Mouse (Mus musculus): Measurements from ENCODE around the gene Tff3. TPM values are rescaled to one million over a fixed set of nuclear protein-coding genes. Genes with fewer than 3 reads are reported as not detected.
A peak's percentile ranks its signal among the peaks of the same experiment; 100 is the strongest.

The Tff3 gene
- polyA plus RNA-seq, 1 experiment from 2014 or later: 1.2 TPM

DNA sequence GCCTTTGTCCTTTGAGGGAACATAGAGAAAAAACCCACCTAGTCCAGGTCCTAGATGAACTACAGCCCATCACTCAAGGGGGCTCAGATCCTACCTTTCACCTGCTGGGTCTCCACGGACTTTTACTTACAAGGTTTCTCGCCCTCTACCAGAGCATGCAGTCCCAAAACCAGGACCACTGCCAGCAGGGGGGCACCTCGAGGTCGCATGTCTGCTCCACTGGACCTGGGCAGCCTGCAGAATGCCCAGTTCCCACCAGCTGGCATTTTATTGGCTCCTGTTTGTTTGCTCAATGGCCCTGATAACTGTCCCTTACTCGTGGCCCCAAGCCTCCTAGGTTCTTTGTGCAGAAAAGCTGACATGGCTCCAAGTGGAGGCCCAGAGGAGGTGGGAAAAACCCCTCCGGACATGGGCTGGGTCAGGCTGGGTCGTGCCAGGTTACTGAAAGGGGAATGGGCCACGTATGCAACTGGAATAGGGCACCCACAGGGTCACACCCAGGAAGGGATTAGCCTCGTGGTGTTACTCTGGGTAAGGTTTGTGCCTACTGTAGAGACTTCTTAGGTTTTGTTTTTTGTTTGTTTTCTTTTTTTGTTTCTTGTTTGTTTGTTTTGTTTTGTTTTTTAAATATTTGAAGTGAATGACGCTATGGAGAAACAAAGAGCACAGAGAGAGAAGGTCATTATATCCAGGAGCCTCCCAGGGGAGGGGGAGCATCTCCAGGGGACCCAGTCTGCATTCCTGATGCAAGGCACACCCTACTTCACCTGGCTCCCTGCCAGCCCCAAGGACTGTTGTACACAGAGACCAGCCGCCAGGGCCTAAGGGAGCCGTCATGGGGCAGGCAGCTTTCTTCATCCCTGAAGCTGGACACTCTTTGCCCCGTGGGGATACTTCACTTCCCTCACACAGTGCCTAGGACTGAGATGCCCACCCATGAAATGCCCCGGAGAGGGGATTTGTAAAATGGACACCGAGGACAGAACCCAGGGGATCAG lies 14.9 kb upstream of the Tff3 start, which contains the start of gene Tff2:
TSS of gene Tff2 (minus strand) at position 243 of the 998 bp plus-strand sequence.
- Histone ChIP-seq H3K27me3 (ENCODE audit: low read depth, poor library complexity, severe bottlenecking) (no peaks in the 10 kb centered on the region), H3K9me3 (replicated peaks) (no peaks in the 10 kb centered on the region), H3K4me3 (no peak within 1 kb of the TSS), H3K27ac (replicated peaks) (no peak within 1 kb of the TSS), H3K4me1 (no peaks in the 10 kb centered on the region), H3K36me3 (no peaks in the 10 kb centered on the region)
- DNase-seq (ENCODE audit: low spot score): no peak
- WGBS: 78% methylated on average over 15 of the region's 15 CpGs

DNA sequence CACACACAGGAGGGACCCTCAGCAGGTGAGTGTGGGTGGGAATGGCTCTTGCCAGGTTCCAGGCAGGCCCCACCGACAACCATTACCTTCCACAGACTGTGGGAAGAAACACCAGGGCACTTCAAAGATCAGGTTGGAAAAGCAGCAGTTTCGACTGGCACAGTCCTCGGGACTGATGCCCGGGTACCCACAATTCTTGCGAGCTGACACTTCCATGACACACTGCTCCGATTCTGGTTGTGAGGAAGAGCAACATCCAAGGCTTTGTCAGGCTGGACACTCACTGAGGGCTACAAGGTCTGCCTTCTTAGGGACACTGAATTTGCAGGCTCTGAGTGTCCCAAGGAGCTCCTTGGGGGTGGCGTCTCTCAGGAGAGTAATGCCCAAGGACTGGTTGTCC lies 12.7 kb upstream of the Tff3 start:
- H3K27me3 ChIP-seq (ENCODE audit: low read depth, poor library complexity, severe bottlenecking): no peaks in the 10 kb centered on the region
- no peak overlapping the region for H3K27ac ChIP-seq (replicated peaks)
- no peaks in the 10 kb centered on the region for H3K9me3 ChIP-seq (replicated peaks)
- no peak overlapping the region for H3K4me3 ChIP-seq
- H3K4me1 ChIP-seq: no peaks in the 10 kb centered on the region
- no peak for DNase-seq (ENCODE audit: low spot score)
- WGBS: 93% methylated on average over 7 of the region's 7 CpGs
- H3K36me3 ChIP-seq: no peaks in the 10 kb centered on the region

DNA sequence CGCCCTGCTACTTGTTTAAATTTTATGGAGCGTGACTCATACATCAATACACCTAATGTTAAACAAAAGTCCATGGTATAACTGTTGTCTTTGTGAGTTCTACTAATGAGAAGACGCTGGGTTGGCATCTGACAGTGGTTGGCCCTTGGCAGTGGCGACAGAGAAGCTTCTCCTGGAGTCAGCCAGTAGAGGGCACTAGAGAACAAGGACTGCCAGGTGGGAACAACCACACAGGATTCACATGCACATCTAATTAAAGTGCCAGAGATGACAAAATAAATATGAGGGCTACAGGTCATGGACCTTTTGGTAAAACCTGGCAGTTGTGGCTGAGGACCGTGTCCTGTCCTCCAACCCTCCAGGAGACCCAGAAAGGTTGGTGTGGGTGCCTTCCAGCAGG lies 9.0 kb upstream of the Tff3 start:
- DNase-seq (ENCODE audit: low spot score): peak; percentile 52
- WGBS: 22% methylated on average over 5 of the region's 5 CpGs
- no peak overlapping the region for H3K27ac ChIP-seq (replicated peaks)
- H3K9me3 ChIP-seq (replicated peaks): no peaks in the 10 kb centered on the region
- H3K4me3 ChIP-seq: no peak overlapping the region
- no peaks in the 10 kb centered on the region for H3K27me3 ChIP-seq (ENCODE audit: low read depth, poor library complexity, severe bottlenecking)
- H3K36me3 ChIP-seq: no peaks in the 10 kb centered on the region
- H3K4me1 ChIP-seq: no peaks in the 10 kb centered on the region

DNA sequence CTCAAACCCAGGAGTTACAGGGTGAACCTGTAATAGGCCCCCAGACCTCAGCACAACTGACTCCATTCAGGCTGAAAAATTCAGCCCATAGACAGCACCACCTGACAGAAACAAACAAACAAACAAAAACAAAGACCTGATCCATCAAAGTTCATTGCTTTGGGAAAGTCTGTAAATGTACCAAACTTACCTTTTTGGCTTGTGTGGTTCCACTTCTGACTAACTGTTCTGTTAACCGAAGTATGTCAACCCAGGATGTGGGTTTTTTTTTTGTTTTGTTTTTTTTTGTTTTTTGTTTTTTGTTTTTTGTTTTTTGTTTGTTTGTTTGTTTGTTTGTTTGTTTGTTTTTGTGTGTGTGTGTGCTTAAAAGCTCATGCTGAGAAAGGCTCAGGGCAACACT lies 7.4 kb upstream of the Tff3 start:
- WGBS: 86% methylated on average over 1 of the region's 1 CpGs
- Histone ChIP-seq H3K4me1 (no peaks in the 10 kb centered on the region), H3K27ac (replicated peaks) (no peak overlapping the region), H3K27me3 (ENCODE audit: low read depth, poor library complexity, severe bottlenecking) (no peaks in the 10 kb centered on the region), H3K36me3 (no peaks in the 10 kb centered on the region), H3K4me3 (no peak overlapping the region), H3K9me3 (replicated peaks) (no peaks in the 10 kb centered on the region)
- no peak for DNase-seq (ENCODE audit: low spot score)

DNA sequence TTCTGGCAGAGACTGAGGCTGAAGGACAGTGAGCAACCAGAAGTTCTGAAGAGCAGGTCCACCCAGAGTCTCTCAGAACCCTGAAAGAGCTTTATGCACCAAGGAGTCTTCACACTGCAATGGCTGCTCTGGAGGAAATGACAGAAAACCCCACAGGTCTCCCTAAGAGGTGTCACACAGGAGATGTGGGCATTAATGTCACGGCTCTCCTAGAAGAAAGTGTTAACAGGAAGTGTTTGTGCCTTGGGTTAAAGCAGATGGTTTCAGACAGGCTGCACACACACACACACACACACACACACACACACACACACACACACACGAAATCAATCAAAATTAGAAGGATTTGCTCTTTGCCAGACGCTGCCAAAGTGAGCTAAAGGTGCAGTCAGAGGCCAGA lies 6.8 kb upstream of the Tff3 start:
- Histone ChIP-seq H3K9me3 (replicated peaks) (no peaks in the 10 kb centered on the region), H3K4me1 (no peaks in the 10 kb centered on the region), H3K36me3 (no peaks in the 10 kb centered on the region), H3K27ac (replicated peaks) (no peak overlapping the region), H3K4me3 (no peak overlapping the region), H3K27me3 (ENCODE audit: low read depth, poor library complexity, severe bottlenecking) (no peaks in the 10 kb centered on the region)
- DNase-seq (ENCODE audit: low spot score): no peak
- 67% methylated on average over 3 of the region's 3 CpGs for whole genome bisulfite sequencing

DNA sequence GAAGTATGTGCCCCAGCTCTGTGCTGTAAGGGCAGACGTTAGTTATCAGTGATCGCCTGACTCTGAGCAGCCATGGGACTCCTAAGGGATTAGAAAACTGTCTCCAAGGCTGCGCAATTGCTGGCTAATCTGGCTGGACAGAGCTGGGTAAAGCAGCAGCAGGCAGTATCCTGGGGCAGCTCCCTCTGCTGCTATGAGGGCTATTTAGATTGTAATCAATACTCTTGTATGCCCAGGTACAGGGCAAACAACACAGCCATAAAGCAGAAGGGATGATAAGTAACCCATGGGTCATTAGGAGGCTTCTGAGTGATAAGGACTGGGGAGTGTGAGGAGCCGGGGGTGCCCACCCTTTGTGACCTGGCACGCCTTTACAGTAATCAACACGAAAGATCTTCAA lies 5.5 kb upstream of the Tff3 start:
- H3K36me3 ChIP-seq: no peaks in the 10 kb centered on the region
- no peaks in the 10 kb centered on the region for H3K4me1 ChIP-seq
- H3K4me3 ChIP-seq: no peak overlapping the region
- no peaks in the 10 kb centered on the region for H3K27me3 ChIP-seq (ENCODE audit: low read depth, poor library complexity, severe bottlenecking)
- H3K27ac ChIP-seq (replicated peaks): no peak overlapping the region
- DNase-seq (ENCODE audit: low spot score): no peak
- no peaks in the 10 kb centered on the region for H3K9me3 ChIP-seq (replicated peaks)
- 89% methylated on average over 6 of the region's 6 CpGs for WGBS

DNA sequence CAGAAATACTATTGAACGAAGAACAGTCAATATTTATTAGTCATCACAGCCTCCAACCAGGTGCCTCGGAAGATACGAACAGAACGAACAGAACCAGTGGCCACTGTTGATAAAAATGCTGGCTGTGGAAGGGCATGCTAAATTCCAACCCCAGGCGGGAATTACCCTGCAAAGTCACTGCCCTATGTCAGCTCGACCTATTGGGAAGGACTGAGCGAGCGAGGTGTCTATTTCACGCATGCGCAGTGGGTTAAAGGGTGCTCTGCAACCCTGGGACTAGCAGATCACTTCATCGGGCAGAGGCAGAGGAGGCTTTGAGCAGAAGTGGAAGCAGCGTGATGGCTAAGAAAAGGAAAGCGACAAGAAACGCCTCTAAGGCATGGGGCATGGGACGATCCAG lies 4.3 kb upstream of the Tff3 start:
- no peak overlapping the region for H3K4me3 ChIP-seq
- 83% methylated on average over 15 of the region's 15 CpGs for WGBS
- H3K9me3 ChIP-seq (replicated peaks): no peaks in the 10 kb centered on the region
- H3K4me1 ChIP-seq: peaks cover 8% of the 10 kb centered on the region
- no peaks in the 10 kb centered on the region for H3K36me3 ChIP-seq
- DNase-seq (ENCODE audit: low spot score): no peak
- H3K27me3 ChIP-seq (ENCODE audit: low read depth, poor library complexity, severe bottlenecking): no peaks in the 10 kb centered on the region
- H3K27ac ChIP-seq (replicated peaks): no peak overlapping the region

DNA sequence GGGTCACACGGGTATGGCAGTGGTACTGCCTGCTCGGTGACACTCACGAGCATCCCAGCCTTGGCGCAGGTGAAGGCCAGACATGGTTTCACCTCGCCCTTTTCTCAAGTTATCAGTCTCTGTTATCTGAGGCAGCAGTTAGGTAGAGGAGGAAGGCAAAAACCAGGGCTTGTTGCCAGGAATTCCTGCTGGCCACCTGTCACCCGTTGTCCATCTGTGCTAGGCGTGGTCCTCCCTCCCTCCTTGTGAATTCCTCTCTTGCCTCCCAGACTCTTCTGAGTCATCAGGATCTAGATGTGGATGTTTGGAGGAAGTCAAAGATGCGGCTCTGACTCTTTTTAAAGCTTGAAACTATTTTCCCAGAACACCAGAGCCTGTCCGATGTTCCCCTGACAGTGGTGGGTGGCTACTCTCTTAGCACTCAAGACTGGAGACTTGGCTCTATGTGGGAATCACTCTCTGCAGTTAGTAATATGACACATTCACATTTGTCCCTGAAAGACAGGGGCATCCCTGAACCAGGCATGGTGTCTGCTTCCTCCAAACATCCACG lies 1.9 kb upstream of the Tff3 start:
- 88% methylated on average over 10 of the region's 10 CpGs for WGBS
- no peak overlapping the region for H3K27ac ChIP-seq (replicated peaks)
- H3K4me1 ChIP-seq: peaks cover 9% of the 10 kb centered on the region
- H3K9me3 ChIP-seq (replicated peaks): no peaks in the 10 kb centered on the region
- no peaks in the 10 kb centered on the region for H3K27me3 ChIP-seq (ENCODE audit: low read depth, poor library complexity, severe bottlenecking)
- H3K4me3 ChIP-seq: no peak overlapping the region
- no peaks in the 10 kb centered on the region for H3K36me3 ChIP-seq
- no peak for DNase-seq (ENCODE audit: low spot score)

DNA sequence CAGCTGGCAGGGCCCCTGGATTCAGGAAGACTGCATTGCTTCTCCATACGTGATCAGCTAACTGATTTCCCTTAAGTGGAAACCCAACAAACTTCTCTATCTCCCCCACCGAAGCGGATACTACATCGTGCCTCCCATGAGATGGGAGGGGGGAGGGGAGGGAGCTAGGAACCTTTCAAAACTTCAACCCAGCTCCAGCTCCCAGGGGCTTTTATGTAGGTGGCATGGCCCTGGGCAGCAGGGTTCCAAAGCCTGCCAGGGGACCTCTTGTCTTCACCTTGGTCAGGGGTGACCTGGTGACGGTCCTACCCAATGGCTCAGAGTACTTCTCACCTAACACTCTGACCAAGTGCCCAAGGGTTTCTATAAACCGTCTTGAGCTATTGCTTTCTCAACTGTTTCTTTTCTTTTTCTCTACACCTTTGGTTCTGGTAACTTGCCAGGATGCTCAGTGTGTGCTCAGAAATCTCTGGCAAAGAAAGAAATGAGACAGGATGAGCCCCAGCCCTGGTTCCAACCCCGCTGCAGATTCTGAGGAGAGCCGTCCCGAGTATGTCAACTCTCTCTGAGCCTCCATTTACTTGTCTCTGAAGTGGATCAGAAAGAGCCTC lies 633 bp downstream of the Tff3 start:
- H3K36me3 ChIP-seq: no peaks in the 10 kb centered on the region

DNA sequence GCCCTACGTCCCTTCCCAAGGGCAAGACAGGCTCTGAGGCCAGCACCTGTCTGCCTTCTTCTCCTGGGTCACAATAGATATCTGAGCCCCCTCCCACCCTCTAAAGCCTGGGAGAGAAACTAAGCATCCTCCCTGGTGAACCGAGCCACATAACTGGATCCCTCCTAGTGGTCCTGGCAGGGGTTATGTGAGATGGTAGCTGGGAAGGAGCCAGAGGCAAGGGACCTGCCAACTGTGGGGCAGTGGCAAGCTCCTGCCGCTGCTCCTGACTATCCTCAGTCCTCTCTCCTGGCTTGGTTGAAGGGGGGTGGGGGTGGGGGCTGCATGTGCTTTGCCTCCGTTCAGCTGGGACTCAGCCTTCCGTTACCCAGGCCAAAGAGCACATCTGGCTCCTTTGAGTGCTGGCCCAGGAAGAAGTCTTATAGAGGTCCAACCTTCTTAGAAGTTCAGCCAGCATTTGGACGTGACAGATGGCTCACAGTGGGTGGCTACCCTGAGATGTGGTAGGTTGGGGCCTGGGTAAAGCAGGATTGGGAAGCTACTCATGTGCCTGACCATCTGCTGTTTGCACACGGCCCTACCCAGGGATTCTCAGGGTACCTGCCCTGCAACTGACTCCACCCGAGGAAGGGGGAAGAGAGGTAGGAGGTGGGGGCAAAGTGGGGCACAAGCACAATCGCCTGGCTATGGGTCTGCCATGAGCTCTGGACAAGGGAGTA lies 3.7 kb downstream of the Tff3 start:
- peak overlapping the region; percentile 67 for H3K27ac ChIP-seq (replicated peaks)
- DNase-seq (ENCODE audit: low spot score): peak; percentile 39
- no peak overlapping the region for H3K4me3 ChIP-seq
- H3K4me1 ChIP-seq: peaks cover 24% of the 10 kb centered on the region
- WGBS: 63% methylated on average over 9 of the region's 9 CpGs
- no peaks in the 10 kb centered on the region for H3K27me3 ChIP-seq (ENCODE audit: low read depth, poor library complexity, severe bottlenecking)
- H3K9me3 ChIP-seq (replicated peaks): no peaks in the 10 kb centered on the region
- no peaks in the 10 kb centered on the region for H3K36me3 ChIP-seq

More for the DNA sequence above, 633 bp downstream of the Tff3 start:
- WGBS: 90% methylated on average over 9 of the region's 9 CpGs
- peaks cover 24% of the 10 kb centered on the region for H3K4me1 ChIP-seq
- H3K9me3 ChIP-seq (replicated peaks): no peaks in the 10 kb centered on the region
- H3K4me3 ChIP-seq: no peak overlapping the region
- no peak for DNase-seq (ENCODE audit: low spot score)
- no peaks in the 10 kb centered on the region for H3K27me3 ChIP-seq (ENCODE audit: low read depth, poor library complexity, severe bottlenecking)
- no peak overlapping the region for H3K27ac ChIP-seq (replicated peaks)

DNA sequence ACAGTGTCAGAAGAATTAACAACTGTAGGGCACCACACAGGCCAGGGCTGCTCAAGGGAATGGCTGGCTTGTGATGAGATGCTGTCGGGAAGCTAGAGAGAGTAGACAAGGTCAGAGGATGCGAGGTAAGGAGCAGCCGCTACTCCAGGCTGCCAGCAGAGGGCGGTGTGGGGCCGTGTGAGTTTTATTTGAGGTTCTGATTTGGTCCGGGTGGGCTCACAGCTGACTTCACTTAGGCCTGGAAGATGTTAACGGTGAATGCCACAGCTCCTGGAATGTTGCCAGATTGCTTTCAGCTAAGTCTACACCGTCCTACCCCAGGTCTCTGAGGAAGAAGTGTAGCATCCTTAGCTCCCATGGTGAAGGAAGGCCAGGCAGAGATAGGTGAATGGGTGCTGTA lies 7.5 kb downstream of the Tff3 start:
- WGBS: 15% methylated on average over 8 of the region's 8 CpGs
- Histone ChIP-seq H3K27me3 (ENCODE audit: low read depth, poor library complexity, severe bottlenecking) (no peaks in the 10 kb centered on the region), H3K4me3 (no peak overlapping the region), H3K27ac (replicated peaks) (no peak overlapping the region), H3K4me1 (peaks cover 30% of the 10 kb centered on the region), H3K9me3 (replicated peaks) (no peaks in the 10 kb centered on the region), H3K36me3 (no peaks in the 10 kb centered on the region)
- peak; percentile 72 for DNase-seq (ENCODE audit: low spot score)

DNA sequence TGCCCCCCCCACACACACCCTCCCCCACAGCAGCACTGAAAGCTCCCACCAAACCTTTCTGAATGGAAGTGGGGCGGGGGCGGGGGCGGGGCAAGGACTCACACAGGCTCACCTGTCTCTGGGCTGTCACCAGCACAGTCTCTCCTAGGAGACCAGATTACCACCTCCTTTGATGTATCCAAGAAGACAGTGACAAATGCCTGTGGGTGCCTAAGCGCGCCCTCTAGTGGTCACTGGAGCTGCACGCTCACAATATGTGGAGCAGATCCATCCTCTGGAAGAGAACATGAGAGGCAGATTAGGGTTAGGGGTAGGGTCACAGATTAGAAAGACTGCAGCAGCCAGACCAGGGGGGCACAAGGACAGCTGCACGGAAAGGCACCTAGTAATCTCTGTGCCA lies 10.0 kb downstream of the Tff3 start:
- Histone ChIP-seq H3K9me3 (replicated peaks) (no peaks in the 10 kb centered on the region), H3K27ac (replicated peaks) (0 out of 2 replicates have a peak overlapping the region, but pooled peaks have one; percentile 46), H3K27me3 (ENCODE audit: low read depth, poor library complexity, severe bottlenecking) (no peaks in the 10 kb centered on the region), H3K36me3 (no peaks in the 10 kb centered on the region), H3K4me3 (no peak overlapping the region), H3K4me1 (peaks cover 30% of the 10 kb centered on the region)
- WGBS: 5% methylated on average over 7 of the region's 7 CpGs
- DNase-seq (ENCODE audit: low spot score): peak; percentile 84
